Mouse (Mus musculus): ENCODE measurements around the gene Coro2b. TPM values are rescaled to one million over a fixed set of nuclear protein-coding genes. Genes with fewer than 3 reads are reported as not detected.

Coro2b gene
- total RNA-seq, 2 experiments from 2014 or later, result 5.7 to 6.1 TPM

DNA sequence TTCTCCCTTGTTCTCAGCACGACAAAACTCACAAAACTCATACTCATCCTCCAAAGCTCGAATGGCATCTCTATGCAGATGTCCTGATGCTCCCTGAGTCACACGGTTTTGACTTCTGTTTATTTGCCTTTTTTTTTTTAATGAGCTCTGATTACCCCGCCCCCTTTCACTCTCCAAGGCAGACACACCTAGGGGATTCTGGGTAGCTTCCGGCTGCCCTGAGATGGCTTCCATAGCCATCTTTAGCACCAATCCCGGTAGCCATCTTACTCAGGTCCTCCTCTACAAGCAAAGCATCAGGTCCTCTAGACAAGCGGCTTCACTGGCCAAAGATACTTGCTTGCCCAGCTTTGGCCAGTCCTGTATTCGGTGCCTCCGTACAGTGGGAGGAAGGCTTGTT is 3.3 kb upstream of the Coro2b start:
- no peak for DNase-seq (ENCODE audit: low spot score)

DNA sequence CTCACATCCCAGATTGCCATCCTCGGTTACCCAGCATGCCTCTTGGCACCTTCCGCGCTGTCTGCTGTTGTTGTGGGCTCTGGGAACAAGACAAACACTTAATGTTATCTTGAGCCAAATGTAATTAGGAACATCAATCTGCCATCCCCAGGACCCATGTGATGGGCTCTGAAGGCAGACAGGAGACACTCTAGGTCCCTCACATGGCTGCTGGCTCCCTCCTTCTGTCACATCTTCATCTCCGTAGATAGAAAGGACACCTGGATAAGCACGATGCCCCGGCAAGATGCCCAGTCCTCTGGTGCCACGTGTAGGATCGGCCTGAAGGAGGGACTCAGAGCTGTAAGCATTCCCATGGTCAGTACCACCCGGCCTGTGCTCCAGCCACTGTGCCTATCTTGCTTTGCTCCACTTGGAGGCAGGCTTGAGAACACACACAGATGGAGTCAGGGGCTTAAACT is 2.4 kb upstream of the Coro2b start:
- DNase-seq (ENCODE audit: low spot score), result no peak

DNA sequence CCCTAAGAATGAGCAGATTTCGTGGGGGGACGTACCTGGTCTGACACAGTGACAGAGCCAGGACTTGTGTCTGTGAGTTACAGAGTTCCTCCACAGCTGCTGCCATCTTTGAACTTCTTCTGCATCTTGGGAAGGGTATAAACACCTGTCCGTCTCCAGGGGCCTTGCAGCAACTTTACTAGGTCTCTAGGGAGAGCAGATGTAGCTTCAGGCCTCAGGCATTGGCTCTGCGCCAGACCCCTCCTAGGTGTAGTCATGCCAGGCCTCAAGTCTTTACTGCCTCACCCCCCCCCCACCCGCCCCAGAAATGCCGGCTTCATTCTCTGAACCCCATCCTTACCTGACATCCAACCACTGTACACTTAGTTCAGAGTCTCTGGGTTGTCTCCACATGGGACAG is 1.1 kb upstream of the Coro2b start:
- no peak for DNase-seq (ENCODE audit: low spot score)

DNA sequence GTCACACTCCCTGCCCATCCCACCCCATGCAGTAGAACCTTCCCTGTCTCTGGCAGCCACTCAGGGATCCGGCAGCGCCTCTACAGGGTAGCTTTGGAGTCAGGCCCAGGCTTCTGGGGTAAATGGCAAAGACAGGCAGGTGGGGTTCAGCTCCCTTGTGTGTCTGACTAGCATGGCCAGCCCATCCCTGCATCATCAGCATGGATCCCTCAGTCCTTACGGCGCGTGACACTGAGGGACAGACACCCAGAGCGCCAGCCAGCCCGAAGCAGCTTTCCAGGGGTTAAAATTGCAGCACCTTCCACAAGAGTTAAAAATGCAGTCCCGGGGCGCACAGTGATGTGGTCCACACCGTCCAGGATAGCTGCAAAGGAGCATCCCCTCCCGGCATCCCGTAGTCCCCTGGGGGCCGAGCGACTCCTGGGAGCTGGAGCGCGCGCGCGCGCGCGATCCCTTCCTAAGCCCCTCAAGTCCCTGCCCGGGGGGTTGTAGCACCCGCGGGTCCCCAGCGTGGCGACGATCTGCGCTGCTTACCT is 657 bp downstream of the Coro2b start:
- no peak for DNase-seq (ENCODE audit: low spot score)

DNA sequence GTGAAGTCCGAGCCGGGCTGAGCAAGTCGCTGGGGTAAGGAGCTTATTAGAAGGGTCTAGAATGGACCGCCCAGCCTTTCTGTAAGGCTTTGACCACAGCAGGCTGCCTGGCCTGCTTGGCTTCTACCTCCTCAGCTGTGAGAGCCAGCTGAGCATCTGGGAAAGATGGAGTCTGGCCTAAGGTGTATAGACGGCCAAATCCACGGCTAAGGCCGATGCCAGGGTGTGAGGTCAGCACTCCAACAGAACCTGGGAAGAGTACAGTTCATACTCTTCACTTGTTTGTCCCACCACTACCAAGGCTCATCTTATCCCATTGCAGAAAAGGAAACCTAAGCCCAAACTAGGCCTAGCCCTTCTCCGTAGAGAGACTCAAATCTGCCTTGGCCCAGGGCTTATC is 1.3 kb downstream of the Coro2b start:
- DNase-seq (ENCODE audit: low spot score), result no peak

DNA sequence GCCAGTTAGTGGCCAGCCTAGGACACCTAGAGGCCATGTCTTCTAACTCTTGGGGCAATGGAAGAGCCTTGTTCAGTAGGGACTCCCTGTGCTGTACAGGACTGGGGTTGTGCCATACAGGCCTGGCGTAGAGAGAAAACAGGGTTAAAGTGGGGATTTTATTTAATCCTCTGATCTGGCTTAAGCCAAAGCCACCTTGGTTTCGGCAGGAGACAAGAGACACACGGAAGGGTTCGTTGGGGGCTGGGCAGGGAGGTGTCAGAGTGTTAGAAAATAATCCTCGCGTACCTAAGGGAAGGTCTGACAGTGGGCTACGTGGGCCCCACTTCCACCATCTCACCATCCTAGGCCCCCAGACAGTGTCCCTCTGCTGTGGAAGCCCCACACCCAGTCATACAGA is 2.2 kb downstream of the Coro2b start:
- no peak for DNase-seq (ENCODE audit: low spot score)

DNA sequence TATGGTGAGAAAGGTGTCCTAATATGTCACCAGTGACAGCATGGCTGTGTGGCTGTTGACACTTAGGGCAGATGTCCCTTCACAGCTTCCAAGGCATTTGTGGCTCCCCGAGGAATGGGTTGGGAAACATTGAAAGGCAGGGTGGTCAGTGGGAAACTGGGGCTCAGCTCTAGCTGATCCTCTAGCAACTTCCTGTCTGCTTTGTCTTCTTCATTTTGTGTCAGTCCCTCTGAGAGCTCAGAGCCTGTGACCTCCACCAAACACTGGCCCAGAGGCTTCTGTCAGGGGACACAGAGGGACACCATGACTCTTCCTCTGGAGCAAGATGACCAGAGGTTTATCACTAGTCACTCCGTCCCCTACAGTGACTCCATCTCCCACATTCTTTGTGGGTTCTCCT is 2.7 kb downstream of the Coro2b start:
- DNase-seq (ENCODE audit: low spot score), result no peak

DNA sequence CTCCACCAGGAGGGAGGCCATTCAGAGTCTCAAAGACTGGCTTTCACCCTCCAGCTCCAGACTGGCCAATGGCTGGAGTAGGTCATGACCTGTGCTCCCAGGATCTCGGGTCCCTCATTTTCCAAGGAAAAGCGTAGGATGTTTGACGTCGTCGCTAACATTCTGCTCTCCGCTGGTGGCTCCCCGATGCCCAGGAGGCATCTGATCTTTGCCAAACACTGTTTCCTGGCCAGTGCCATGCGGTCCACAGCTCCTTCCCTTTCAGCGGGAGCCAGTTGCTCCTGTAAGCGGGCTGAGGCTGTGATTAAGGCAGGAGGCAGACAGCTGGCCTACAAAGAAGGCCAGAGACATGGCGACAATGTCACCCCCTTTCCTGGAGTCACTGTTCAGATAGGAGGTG is 4.0 kb downstream of the Coro2b start:
- no peak for DNase-seq (ENCODE audit: low spot score)

DNA sequence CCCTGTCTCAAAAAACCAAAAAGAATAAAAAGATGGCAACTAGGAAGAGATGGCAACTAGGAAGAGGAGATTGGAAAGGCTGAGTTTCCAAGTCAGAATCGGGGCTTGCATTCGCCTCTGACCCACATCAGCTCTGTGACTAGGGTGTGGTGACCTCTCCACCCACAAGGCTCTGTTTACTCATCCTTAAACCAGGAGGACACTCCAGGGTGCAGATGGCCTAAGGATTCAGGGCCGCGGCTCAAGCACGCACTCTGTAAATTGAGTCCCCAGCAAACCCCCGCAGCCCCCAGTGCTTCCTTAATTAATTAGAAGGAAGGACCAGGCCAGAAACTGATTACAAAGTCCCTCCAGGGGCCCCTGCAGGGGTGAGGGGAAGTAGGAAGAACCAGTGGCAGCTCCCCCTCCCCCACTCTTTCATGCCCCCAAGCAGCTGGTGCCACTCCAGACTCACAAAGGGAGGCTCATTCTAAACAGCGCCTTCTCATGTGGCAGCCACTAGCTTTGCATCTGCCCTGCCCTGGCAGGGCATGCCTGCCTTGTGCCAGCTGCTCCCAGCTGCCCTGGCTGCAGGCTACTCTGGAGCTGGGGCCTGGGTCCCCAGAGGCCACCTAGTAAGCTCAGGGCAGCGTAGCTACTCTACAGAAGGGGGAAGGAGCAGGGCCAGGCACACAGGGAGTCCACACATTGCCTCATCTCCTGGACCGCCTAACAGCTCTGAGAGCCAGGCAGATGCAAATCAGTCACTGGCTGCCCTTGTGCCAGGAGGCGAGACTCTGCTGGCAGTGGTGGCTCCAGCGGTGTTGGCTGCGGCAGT is 5.2 kb downstream of the Coro2b start:
- DNase-seq (ENCODE audit: low spot score), result peak; percentile 75

DNA sequence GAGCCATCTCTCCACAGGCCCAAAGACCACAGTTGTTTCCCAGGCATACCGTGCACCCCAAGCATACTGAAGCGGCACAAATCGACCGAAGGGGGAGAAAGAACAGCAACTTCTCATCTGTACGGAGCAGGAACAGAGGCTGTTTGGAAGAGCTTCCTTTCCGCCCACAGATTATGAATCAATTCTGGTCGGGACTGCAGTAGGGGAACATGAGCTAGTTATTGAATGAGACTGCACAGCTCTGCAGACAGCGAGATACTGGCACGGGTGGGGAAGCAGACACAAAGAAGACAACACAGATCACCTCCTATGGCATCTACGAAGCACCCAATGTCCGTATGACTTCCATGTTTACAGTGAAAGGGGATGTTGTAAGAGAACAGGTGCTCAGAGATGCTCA is 8.3 kb downstream of the Coro2b start:
- DNase-seq (ENCODE audit: low spot score), result no peak

DNA sequence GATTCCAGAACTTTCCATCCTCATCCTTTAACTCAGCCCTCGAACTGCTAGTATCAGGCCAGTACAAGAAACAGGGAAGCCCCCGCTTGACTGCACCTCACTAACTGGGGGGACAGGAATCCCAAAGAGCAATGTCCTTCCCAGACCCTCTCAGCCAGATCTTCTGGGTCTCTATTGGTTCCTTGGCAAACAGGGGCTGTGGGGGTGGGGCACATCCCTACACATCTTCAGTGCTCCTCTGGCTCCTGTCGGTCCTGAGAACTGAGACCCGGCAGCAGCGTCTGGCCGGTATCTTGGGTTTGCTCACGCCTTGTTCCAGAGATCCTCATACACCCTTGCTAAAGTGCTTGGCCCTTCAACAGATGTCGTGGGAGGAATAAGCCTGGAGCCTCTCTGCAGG is 10.0 kb downstream of the Coro2b start:
- no peak for DNase-seq (ENCODE audit: low spot score)

DNA sequence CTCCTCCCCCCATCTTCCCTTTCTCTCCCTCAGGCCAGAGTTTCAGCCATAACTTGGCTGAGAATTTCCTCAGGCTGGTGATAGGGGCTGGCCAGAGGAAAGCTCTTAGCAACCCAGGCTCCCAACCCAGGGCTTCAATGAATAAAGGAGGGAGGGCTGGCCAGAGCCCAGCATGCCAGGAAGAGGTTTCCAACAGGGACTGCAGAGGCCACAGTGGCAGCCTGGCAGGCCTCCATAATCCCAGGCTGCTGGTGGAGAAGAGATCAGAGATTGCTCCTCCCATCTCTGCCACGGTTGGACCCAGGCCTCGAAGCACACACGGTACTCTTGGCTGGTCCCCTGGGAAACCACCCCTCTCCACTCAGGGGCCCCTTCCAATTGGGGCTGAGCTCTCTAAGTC is 10.4 kb downstream of the Coro2b start:
- DNase-seq (ENCODE audit: low spot score), result no peak

DNA sequence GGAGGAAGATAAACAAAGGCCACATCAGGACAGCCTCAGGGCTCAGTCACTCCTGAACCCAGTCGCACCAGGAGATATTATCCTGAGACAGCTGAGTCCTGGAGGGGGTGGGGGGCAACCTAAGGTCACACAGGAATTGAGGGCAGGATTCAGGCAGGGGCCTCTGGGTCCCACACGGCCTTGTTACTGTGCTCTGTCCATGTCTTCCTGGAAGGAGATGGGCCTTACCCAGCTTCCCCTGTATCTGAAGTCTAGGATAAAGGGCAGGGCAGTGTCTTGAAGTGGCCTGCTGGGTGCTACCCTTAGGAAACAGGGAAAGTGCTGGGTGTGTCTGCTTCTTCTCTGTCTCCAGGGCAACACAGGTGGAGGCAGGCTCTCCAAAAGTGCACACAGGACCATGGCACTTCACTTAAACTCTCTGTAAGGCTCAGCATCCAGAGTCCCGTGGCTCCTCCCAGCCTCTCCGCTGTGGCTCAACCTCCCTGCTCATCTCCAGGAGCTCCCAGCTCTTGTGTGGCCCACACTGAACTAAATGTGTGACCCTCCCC is 12.0 kb downstream of the Coro2b start:
- no peak for DNase-seq (ENCODE audit: low spot score)

DNA sequence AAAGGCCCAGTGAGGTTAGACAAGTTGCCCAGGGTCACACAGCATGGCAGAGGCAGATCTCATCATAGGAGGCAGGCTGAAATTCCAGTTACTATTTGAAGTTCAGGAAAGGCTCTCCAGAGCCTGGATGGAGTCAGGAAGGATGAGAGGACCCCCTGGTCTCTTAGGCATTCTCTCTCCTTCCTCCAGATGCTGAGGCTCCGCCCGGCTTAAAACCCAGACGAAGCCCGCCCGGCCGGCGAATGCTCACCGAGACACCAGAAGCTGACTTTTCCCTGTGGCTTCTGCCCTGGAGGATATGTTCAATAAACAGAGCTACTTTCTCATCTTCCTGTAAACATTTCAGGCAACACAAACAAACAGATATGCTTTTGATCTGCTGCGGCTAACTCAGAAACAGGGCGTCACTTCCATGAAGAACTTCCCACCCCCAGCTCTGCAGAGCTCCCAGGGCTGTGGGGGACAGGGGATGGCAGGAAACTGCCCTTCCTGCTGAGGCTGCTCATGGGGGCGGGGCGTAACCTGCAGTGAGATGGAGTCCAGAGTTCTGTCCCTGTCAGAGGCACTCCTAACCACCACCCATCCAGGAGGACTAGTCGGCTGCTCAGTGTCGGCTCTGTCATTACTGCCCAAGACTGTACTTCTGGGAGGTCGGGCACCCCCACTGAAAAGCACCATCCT is 13.9 kb downstream of the Coro2b start:
- peak; percentile 43 for DNase-seq (ENCODE audit: low spot score)

DNA sequence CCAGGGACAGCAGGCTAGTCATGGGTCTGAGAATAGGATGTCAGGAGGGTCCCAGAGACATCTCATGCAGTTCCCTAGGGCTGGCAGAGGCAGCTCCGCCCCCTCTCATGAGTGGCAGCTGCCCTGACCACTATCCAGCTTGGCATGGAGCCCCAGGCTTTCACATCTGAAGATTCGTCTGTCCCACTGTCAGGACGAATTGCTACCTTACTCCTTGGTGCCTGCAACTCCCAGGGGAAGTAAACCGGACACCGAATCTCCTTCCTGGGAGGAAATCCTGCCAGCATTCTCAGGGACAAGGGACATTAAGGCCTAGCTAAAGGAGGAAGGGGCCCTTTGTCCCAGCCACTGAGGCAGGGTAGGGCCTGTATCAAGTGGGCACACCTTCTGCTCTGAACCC is 14.6 kb downstream of the Coro2b start:
- no peak for DNase-seq (ENCODE audit: low spot score)

DNA sequence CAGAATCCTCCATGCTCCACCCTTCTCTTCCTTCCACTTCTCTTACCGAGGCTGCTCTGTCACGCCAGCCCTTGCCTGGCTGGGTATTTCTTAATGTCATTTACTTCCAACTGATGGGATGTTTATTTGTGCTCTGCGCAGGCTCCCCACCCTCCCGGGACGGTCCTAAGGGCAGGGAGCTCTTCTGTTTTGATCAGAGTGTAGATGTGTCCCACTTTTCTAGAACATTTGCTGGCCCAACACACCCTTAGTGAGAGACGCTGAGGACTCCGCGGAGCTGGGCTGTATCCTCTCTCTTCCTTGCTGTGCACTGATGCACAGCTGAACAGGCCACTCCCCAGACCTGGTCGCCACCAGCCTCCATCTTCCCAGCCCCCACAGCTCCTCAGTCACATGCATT is 15.3 kb downstream of the Coro2b start:
- DNase-seq (ENCODE audit: low spot score), result peak; percentile 74

DNA sequence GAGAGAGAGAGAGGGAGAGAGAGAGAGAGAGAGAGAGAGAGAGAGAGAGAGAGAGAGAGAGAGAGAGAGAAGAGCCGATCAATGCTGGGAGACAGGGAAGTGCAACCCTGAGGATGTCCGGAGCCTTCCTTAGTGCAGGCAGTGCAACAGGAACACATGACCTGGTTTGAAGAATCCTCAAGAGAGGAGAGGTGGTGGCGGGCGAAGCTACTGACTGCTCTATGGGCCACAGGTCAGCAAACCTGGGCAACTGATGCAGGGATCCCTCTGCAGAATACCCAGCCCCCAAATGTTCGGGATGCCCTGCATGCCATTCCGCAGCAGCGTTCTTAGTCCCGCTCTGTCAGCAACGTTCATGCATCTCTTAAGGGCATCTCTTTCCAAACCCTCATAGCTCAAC is 15.9 kb downstream of the Coro2b start:
- no peak for DNase-seq (ENCODE audit: low spot score)

DNA sequence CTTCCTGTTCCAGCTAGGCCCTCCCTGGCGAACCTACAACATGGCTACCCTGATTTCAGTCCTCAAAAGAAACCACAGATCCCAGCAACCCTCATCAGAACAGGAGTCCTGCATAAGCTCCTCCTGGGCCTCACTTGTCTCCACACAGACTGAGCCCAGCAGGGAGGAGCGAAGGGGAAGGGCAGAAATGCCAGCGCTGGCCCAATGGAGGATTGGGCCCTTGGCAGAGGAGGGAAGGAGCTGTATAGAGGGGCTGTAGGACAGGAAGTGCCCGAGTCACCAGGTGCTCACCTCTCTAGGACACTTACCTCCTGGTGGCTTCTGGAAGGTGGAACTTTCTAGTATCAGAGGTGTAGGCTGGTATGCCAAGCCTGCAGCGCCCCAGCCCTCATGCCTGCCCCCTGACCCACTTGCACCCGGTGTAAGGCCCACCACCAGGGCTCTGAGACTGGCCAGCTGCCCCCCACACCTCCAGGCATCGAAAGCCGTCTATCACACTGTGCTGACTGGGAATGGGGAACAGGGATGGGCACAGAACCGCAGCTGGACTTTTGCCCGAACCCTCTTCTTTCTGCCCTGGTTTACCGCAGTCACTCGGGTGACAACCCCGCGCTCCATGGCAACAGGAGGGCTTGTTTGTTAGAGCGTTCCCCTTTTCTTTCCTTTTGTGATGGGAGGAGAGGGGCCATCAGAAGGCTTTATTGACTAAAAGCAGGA is 16.9 kb downstream of the Coro2b start:
- no peak for DNase-seq (ENCODE audit: low spot score)

DNA sequence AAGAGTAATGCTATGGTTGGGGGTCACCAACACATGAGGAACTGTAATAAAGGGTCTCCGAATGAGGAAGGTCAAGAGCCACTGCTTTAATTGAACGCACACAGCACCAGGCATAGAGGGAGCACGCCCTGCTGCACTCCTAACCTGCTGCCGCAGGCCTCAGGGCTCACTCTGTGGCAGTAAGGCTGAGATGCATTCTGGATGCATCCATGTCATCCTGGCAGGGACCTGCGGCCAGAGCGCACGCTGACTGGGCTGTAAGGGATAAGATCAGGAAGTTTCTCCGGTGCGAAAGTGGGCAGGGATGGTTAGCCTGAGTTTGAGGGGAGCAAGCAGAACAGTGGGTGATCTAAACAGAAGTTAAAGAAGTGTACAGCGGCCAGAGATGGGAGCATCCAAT is 17.5 kb downstream of the Coro2b start:
- no peak for DNase-seq (ENCODE audit: low spot score)

DNA sequence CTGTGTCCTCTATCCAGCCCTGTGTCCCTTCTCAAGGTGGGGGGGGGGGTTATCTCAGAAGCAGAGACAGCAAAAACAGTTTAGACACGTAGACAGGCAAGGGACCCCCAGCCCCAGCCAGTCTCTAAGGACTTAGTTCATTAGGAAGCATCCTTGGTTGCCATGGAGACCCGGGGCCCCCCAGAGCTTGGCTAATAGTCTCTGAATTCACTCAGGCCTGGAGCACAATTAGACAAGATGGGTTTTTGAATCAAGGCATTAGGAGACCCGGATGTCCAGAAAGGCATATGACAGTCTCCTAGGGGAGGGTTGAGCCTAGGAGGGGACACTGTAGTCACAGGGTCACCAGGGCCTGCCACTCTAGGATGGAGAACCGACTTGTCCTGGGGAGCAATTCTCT is 18.3 kb downstream of the Coro2b start:
- no peak for DNase-seq (ENCODE audit: low spot score)

DNA sequence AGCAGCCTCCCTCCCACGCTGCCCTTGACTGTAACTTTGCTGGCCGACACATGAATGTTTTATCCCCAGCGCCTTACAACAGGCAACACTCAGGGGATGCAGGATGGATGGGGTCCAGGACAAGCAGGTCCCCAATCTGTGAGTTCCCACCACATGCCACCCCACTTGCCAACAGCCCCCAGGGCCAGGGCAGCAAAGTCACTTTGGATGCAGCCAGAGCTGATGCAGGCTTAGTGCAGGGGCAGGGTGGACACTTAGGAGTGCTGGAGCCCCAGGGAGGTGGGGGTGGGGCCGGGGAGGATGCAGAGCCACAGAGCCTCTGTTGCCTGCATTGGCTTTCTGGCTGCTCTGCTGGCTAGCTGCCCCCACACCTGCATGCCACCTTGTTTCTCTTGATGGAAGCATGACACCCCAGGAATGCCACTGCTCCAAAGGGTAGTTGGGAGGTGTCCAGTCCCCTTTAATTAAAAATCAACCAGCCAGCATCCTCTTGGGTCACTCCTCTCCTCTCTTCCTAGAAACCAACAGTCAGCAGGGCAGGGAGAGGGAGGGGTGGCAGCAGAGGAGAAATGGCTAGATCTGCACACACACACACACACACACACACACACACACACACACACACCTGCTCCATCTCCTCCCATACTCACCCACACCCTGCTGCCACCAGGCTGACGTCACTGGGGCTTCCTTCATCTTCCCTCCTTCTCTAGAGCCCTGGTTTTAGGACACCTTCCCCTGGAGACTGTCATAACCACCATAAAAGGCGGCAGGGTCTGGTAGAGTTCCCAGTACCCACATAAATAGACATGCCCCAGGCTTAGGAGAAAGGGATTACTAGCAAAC is 19.5 kb downstream of the Coro2b start:
- DNase-seq (ENCODE audit: low spot score), result no peak
